In genomic region chr2:166031120-166031929, GRCm38 (mm10) we compare ENCODE assay signal across 7 mouse cellular contexts. TPM values are rescaled to one million over a fixed set of nuclear protein-coding genes. Genes with fewer than 3 reads are reported as not detected.
A peak's percentile ranks its signal among the peaks of the same experiment; 100 is the strongest.
DNase-seq lines count a peak whose midpoint lies in the region; ATAC-seq and TF ChIP-seq lines count a peak whose summit lies in the region.

No protein-coding gene starts in this region.

- H3K4me2 ChIP-seq in liver, embryonic 13.5 days, result peak overlapping the region; percentile 62

- TF ChIP-seq RAD21 in MEL (IDR thresholded peaks at IDR 0.05; ENCODE audit: low read depth, low read length), result no peak

- H3K4me3 ChIP-seq in MEL (ENCODE audit: control insufficient read depth in 1 of 2, insufficient read depth in 1 of 2, low read depth in 2 of 2, low read length in 2 of 2), result peak overlapping the region; percentile 67 to 68
- H3K4me3 ChIP-seq in liver, embryonic 13.5 days (replicated peaks), result peak overlapping the region; percentile 37

- H3K9ac ChIP-seq in MEL (ENCODE audit: control insufficient read depth, low read depth, low read length, poor library complexity, severe bottlenecking), result peak overlapping the region; percentile 57
- H3K9ac ChIP-seq in liver, embryonic 13.5 days, result 0 out of 2 replicates have a peak overlapping the region, but pooled peaks have one; percentile 24

- no peaks in the 10 kb centered on the region for H3K9me3 ChIP-seq in MEL (replicated peaks; ENCODE audit: insufficient read depth, low read length)
- no peaks in the 10 kb centered on the region for H3K9me3 ChIP-seq in liver, embryonic 13.5 days (replicated peaks)

- no peak for TF ChIP-seq POLR2A in MEL (IDR thresholded peaks at IDR 0.05; ENCODE audit: control insufficient read depth in 1 of 2, insufficient read depth in 1 of 2, low read depth in 1 of 2, low read length in 2 of 2, poor library complexity in 1 of 2)
- no peak for TF ChIP-seq POLR2A in brain, embryonic 14.5 days (IDR thresholded peaks at IDR 0.05; ENCODE audit: borderline replicate concordance, extremely low read depth, insufficient read depth, insufficient read length, poor library complexity, severe bottlenecking)

- peak; percentile 61 for DNase-seq in MEL (ENCODE audit: low read depth, low spot score)
- DNase-seq in brain, embryonic 14.5 days (ENCODE audit: low read depth), result peak; percentile 78
- peak; percentile 77 for DNase-seq in gastrocnemius, postnatal 25 days
- DNase-seq in liver, embryonic 13.5 days, result no peak
- DNase-seq in naive thymus-derived CD4-positive, alpha-beta T cell, adult 2 months (ENCODE audit: low read depth), result peak; percentile 65
- peak; percentile 35 to 44 for DNase-seq in thymus, postnatal 10 days (ENCODE audit: low spot score in 2 of 2)

- WGBS in liver, embryonic 13.5 days (ENCODE audit: insufficient replicate concordance), result 36% methylated on average over 7 of the region's 7 CpGs

- H3K27ac ChIP-seq in MEL (ENCODE audit: control insufficient read depth, low read depth, low read length), result 0 out of 2 replicates have a peak overlapping the region, but pooled peaks have one; percentile 34
- H3K27ac ChIP-seq in liver, embryonic 13.5 days, result peak overlapping the region; percentile 54

- TF ChIP-seq CTCF in MEL (IDR thresholded peaks at IDR 0.05 in 2 of 3, conservative IDR thresholded peaks at IDR 0.05 in 1 of 3; ENCODE audit: control insufficient read depth in 1 of 3, insufficient read depth in 1 of 3, low read depth in 2 of 3, low read length in 3 of 3, poor library complexity in 1 of 3, severe bottlenecking in 1 of 3), result no peak
- no peak for TF ChIP-seq CTCF in brain, embryonic 14.5 days (IDR thresholded peaks at IDR 0.05; ENCODE audit: borderline replicate concordance, extremely low read depth, insufficient read depth, insufficient read length)

- H3K4me1 ChIP-seq in MEL (ENCODE audit: control insufficient read depth in 1 of 2, insufficient read depth in 2 of 2, low read length in 2 of 2), result peaks cover 5 to 6% of the 10 kb centered on the region in 2 experiments; a peak in 2 of 4 replicates
- H3K4me1 ChIP-seq in liver, embryonic 13.5 days (replicated peaks), result peaks cover 40% of the 10 kb centered on the region

- no peaks in the 10 kb centered on the region for H3K27me3 ChIP-seq in MEL (ENCODE audit: control insufficient read depth in 1 of 2, insufficient read depth in 2 of 2, low read length in 2 of 2)
- no peaks in the 10 kb centered on the region for H3K27me3 ChIP-seq in liver, embryonic 13.5 days

- no peak for TF ChIP-seq EP300 in MEL (IDR thresholded peaks at IDR 0.05; ENCODE audit: low read depth in 1 of 2, low read length in 2 of 2)

- ATAC-seq in inflammation-experienced regulatory T-cells, adult 6 months, result peak; percentile 69
- peak; percentile 81 for ATAC-seq in liver, embryonic 13.5 days (ENCODE audit: low read depth)

- H3K36me3 ChIP-seq in MEL (ENCODE audit: control insufficient read depth in 1 of 2, insufficient read depth in 2 of 2, low read length in 2 of 2), result peaks cover 0 to 6% of the 10 kb centered on the region in 2 experiments; a peak in 2 of 4 replicates
- H3K36me3 ChIP-seq in liver, embryonic 13.5 days, result no peaks in the 10 kb centered on the region

- H3K79me2 ChIP-seq in MEL (ENCODE audit: control insufficient read depth, insufficient read depth, low read length, poor library complexity), result peaks cover 6% of the 10 kb centered on the region; the same call in 1 of the 2 replicates

TF ChIP-seq in MEL, 35 proteins besides CTCF, POLR2A, EP300 and RAD21:
- TF ChIP-seq SIN3A (IDR thresholded peaks at IDR 0.05; ENCODE audit: low read length) (0 out of 2 replicates have a peak, but pooled peaks have one; percentile 12), SMC3 (IDR thresholded peaks at IDR 0.05; ENCODE audit: low read depth, low read length) (no peak)

RNA-seq across cellular contexts. Expression of gene Ncoa3, which starts 38.9 kb away (rescaled TPM):
- total RNA-seq in MEL (2012; rRNA removed), result 5.7 and 6.7 TPM in 2 replicates
- 10 to 100 TPM; 10.3 to 19.8 TPM for polyA plus RNA-seq in MEL (2012; ENCODE audit: insufficient read depth in 1 of 2, insufficient read length in 2 of 2, low read depth in 1 of 2, low replicate concordance in 2 of 2, missing spikeins in 1 of 2)
- 20.4 and 28.5 TPM in 2 replicates for polyA plus RNA-seq in brain, embryonic 14.5 days (2012; rRNA removed)
- 10 to 100 TPM; 11.3 to 13.5 TPM for total RNA-seq in gastrocnemius, postnatal 25 days (2021)
- 10 to 100 TPM; 36.0 to 74.1 (median 67.4) TPM for polyA plus RNA-seq in inflammation-experienced regulatory T-cells, adult 6 months (2017; shearing (Covaris generic))
- polyA plus RNA-seq in liver, embryonic 13.5 days (2015; fragmentation: Nextera tagmentation; extraction: Ambion mirVana), result 3.5 and 4.5 TPM in 2 replicates
